8 mouse cellular contexts compared by ENCODE assay signal in the genomic region with DNA sequence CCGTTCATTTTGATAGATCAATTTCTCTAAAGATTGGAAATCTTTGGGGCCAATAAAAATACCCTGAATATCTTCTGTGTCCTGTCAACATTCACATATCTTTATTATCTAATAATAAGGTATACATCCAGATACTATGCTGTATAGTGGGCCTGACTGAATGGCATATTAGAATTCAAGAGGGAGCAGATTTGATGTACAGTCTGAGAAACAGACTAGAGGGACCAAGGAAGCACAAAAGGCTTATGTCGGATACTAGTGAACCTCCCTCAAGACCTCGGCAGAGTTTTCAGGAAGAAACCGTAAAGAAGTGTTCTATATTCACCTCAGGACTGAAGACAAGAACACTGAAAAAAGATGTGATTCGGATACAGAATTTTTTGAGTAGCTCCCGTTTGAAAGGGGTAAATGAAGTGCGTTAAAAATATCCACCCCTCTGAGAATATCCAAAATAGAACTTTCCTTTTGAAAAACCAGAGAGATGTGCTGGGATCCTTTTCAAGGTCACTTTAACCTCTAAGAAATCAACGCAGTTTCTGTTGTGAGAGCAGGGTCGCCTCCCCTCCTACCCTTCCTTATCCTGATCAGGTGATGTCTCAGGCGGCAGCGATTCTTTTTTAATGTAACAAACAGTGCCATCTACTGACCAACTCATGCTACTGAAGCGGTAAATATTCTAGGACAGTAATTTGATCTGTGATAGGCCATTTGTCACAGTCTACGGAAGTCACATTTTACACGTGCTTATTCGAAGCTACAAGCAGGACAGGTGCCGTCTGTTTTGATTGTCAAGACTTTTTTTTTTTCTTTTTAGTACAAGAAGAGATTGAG.
A peak's percentile ranks its signal among the peaks of the same experiment; 100 is the strongest.
DNase-seq lines count a peak whose midpoint lies in the region; ATAC-seq and TF ChIP-seq lines count a peak whose summit lies in the region.
"Had no signal": no experiment of that assay in that cellular context is flagged by ENCODE, and none has a peak within 500 bp of the region (broad histone marks: within the 10 kb centered on the region; RNA-seq: fewer than 3 reads in every experiment).

No protein-coding gene starts in this region.

- no peak overlapping the region for H3K27ac ChIP-seq in cerebellum, adult 2 months (ENCODE audit: insufficient read depth, low read length)
- no peak overlapping the region for H3K27ac ChIP-seq in hindbrain, embryonic 14.5 days
- H3K27ac ChIP-seq: liver, embryonic 15.5 days had no signal

- H3K4me3 ChIP-seq in cerebellum, adult 2 months (replicated peaks; ENCODE audit: insufficient read depth, low read depth, low read length): peak overlapping the region; percentile 10
- no peak overlapping the region for H3K4me3 ChIP-seq in hindbrain, embryonic 14.5 days (replicated peaks; ENCODE audit: low read length)
- H3K4me3 ChIP-seq: liver, embryonic 15.5 days had no signal

- peak; percentile 95 for ATAC-seq in frontal cortex, adult (ENCODE audit: low TSS enrichment)
- ATAC-seq in hindbrain, embryonic 14.5 days (ENCODE audit: low FRiP score): peak; percentile 87

- DNase-seq in ZHBTc4 (ENCODE audit: low read depth, low spot score): peak; percentile 66
- DNase-seq in cerebellum, adult 2 months: peak; percentile 31 to 54
- DNase-seq in hindbrain, embryonic 14.5 days (ENCODE audit: low spot score): peak; percentile 86
- DNase-seq in layer of hippocampus, postnatal 10 days (ENCODE audit: low spot score in 2 of 2): peak; percentile 32 to 61
- DNase-seq in lung, postnatal 36 days: peak; percentile 75
- DNase-seq in retina, postnatal 1 day: peak; percentile 78

- H3K4me2 ChIP-seq in hindbrain, embryonic 14.5 days (replicated peaks): peak overlapping the region; percentile 38
- H3K4me2 ChIP-seq: liver, embryonic 15.5 days had no signal

- no peaks in the 10 kb centered on the region for H3K27me3 ChIP-seq in cerebellum, adult 2 months (ENCODE audit: control insufficient read depth, insufficient read depth, low read length)
- no peaks in the 10 kb centered on the region for H3K27me3 ChIP-seq in hindbrain, embryonic 14.5 days (ENCODE audit: control insufficient read depth, insufficient read depth, low read length)
- H3K27me3 ChIP-seq: liver, embryonic 15.5 days had no signal

- no peak overlapping the region for H3K9ac ChIP-seq in hindbrain, embryonic 14.5 days
- H3K9ac ChIP-seq: liver, embryonic 15.5 days had no signal

- no peaks in the 10 kb centered on the region for H3K9me3 ChIP-seq in hindbrain, embryonic 14.5 days (ENCODE audit: control insufficient read depth, low read length)
- H3K9me3 ChIP-seq: liver, embryonic 15.5 days had no signal

- H3K36me3 ChIP-seq in hindbrain, embryonic 14.5 days (replicated peaks; ENCODE audit: control insufficient read depth, insufficient read depth): no peaks in the 10 kb centered on the region
- H3K36me3 ChIP-seq: liver, embryonic 15.5 days had no signal

- TF ChIP-seq POLR2A in cerebellum, adult 2 months (IDR thresholded peaks at IDR 0.05; ENCODE audit: borderline replicate concordance, insufficient read depth, low read length): no peak

- 19% methylated on average over 16 of the region's 16 CpGs for WGBS in cerebellum, adult 2 months
- 21% methylated on average over 16 of the region's 16 CpGs for WGBS in hindbrain, embryonic 14.5 days

- no peaks in the 10 kb centered on the region for H3K4me1 ChIP-seq in cerebellum, adult 2 months (ENCODE audit: control insufficient read depth, insufficient read depth, low read length)
- H3K4me1 ChIP-seq in hindbrain, embryonic 14.5 days (replicated peaks; ENCODE audit: control insufficient read depth, insufficient read depth, low read length): no peaks in the 10 kb centered on the region
- H3K4me1 ChIP-seq: liver, embryonic 15.5 days had no signal

- TF ChIP-seq CTCF in cerebellum, adult 2 months (IDR thresholded peaks at IDR 0.05; ENCODE audit: borderline replicate concordance, insufficient read depth, low read depth, low read length): peak; percentile 66; the same call in 1 of the 2 replicates
